8 mouse cellular contexts compared by ENCODE assay signal in genomic region chr19:4231253-4232185, GRCm38 (mm10). TPM values are rescaled to one million over a fixed set of nuclear protein-coding genes. Genes with fewer than 3 reads are reported as not detected.
DNase-seq lines count a peak whose midpoint lies in the region; ATAC-seq lines count a peak whose summit lies in the region.

Gene Pold4, plus strand, starts transcription at chr19:4231899.

- peak; percentile 86 for ATAC-seq in inflammation-experienced regulatory T-cells, adult 6 months
- ATAC-seq in megakaryocyte-erythroid progenitor cell, adult 5-6 weeks (replicated peaks; ENCODE audit: low FRiP score, low TSS enrichment, poor library complexity, severe bottlenecking) = peak; percentile 86

- intact Hi-C loops in left cerebral cortex, postnatal 10 days (cut with DNase I) = no loop called here

- DNase-seq in adipocyte (ENCODE audit: low spot score) = peak; percentile 99
- peak; percentile 95 for DNase-seq in embryo, embryonic 10 days (ENCODE audit: low spot score)
- peak; percentile 96 for DNase-seq in gastrocnemius, postnatal 10 days
- peak; percentile 97 to 99 for DNase-seq in left cerebral cortex, postnatal 10 days (ENCODE audit: extremely low spot score in 1 of 2, low spot score in 2 of 2)
- DNase-seq in right cerebral cortex, postnatal 25 days = peak; percentile 95
- peak; percentile 96 to 98 for DNase-seq in urinary bladder, postnatal 4 days (ENCODE audit: low spot score in 2 of 2)

RNA-seq across cellular contexts. Expression of gene Pold4, which starts in this region (rescaled TPM):
- 10 to 100 TPM; 26.1 to 31.9 TPM for total RNA-seq in gastrocnemius, postnatal 10 days (2021)
- 100 to 1,000 TPM in 2 of 3 experiments, 10 to 100 TPM in 1; 96.4 to 134 (median 118) TPM for polyA plus RNA-seq in inflammation-experienced regulatory T-cells, adult 6 months (2017; shearing (Covaris generic))
- 10 to 100 TPM; 12.8 to 16.2 TPM for total RNA-seq in left cerebral cortex, postnatal 10 days (2021)
- total RNA-seq in megakaryocyte-erythroid progenitor cell, adult 5-6 weeks (2014; fragmentation: Nextera tagmentation) = 20.0 and 22.3 TPM in 2 replicates
- total RNA-seq in megakaryocyte-erythroid progenitor cell, adult 5-6 weeks (2017) = 27.2 and 28.2 TPM in 2 replicates

Comparison
In these comparisons a context has a peak if more than half of its experiments do, and no peak if none do; other contexts are left out.
1. Peak in every context shown above with its lines: DNase-seq and ATAC-seq.